Mouse (Mus musculus) embryo, embryonic 11.5 days (tissue): ENCODE results near the gene Elovl6.

Experiments used
- DNase-seq: peaks from one replicate; pipeline ENCODE4 v3.0.0-alpha.2; 2012; ENCODE audit warnings: low read depth, low spot score

Elovl6 gene

GRCm38 (mm10) chr3:129541456-129541855 lies 9.3 kb downstream of the Elovl6 start:
- DNase-seq, result no peak

DNA sequence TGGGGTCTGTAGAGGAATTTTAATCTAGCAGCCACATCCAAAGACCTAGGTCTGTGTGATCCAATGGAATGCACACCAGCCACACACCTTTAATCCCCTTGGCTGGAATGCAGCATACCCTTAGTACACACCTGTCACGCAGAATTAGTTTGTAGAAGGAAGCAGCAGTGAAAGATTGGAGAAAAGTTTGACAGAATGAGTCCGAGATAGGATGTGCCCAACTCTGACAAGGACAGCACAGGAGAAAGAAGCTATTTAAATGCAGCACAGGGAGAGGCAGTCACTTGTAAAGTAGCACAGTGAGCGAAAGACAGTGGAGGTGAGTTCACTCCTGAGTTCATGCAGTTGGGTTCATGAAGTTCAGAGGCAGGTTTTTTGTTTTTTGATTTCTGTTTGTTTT lies 11.2 kb downstream of the Elovl6 start:
- no peak for DNase-seq

GRCm38 (mm10) chr3:129544217-129544616 lies 12.1 kb downstream of the Elovl6 start:
- DNase-seq, result no peak

DNA sequence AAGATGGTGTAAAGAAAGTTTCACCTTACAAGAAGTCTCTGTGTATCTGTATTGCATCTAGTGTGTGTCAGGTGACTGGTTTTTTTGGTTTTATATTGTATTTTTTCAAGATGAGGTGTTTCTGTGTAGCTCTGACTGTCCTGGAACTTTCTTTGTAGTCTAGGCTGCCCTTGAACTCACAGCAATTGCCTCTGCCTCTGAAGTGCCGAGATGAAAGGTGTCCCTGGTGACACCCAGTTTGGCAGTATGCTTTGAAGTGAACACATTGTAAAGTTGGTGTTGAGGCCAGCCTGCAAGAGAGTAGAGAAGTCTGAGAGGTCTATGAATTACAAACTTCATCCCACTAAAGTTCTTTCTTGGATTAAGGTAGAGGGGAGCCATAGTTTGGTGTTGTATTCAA lies 13.1 kb downstream of the Elovl6 start:
- DNase-seq, result no peak

DNA sequence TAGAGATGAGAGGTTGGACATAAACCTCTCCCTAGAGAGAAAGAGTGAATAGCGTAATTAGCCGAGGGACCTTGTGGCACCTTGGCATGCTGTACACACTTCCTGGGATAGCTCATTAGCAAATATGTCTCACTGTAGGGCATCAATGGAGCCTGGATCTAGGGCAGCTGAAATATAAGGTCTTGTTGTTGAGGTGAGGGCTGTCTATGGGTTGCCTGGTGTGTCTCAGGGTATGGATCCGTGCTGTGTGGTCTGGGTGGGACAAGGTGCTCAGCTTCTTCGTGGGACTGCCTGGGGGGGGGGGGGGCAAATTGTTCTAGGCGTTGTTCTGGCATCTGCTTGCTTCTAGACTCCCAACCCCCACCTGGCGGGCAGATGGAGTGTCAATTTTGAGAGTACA lies 13.6 kb downstream of the Elovl6 start:
- DNase-seq, result no peak

DNA sequence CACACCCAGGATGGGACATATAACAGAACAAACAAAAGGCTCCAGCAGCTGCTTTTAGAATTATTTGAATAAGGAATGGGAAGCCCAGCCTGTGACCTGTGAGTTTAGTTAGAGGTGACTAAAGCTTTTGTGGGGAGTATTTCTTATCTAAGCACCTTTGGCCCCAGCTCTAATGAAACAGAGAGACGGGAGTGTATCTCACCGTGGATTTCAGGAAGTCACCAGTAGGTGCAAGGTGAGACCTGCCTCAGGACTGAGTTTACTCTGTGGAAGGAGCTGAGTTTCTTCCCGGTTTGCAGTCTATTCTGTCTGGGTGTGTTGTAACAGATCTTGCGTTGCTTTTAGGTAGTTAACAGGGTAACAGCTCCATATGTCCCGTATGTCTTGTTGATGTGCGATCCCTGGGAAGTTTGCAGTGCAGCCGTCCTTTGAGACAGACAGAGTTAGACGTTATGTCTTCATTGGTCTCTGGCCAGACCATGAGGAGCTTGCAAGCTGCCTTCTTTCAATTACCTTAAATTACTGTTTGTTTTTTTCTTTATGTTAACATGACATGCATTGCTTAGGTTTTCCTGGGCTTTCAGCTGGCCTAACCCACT lies 15.8 kb downstream of the Elovl6 start:
- no peak for DNase-seq

GRCm38 (mm10) chr3:129548760-129549159 lies 16.6 kb downstream of the Elovl6 start:
- DNase-seq, result no peak

- no peak for DNase-seq
Measured at GRCm38 (mm10) chr3:129549546-129549945, 17.4 kb downstream of the Elovl6 start.

DNA sequence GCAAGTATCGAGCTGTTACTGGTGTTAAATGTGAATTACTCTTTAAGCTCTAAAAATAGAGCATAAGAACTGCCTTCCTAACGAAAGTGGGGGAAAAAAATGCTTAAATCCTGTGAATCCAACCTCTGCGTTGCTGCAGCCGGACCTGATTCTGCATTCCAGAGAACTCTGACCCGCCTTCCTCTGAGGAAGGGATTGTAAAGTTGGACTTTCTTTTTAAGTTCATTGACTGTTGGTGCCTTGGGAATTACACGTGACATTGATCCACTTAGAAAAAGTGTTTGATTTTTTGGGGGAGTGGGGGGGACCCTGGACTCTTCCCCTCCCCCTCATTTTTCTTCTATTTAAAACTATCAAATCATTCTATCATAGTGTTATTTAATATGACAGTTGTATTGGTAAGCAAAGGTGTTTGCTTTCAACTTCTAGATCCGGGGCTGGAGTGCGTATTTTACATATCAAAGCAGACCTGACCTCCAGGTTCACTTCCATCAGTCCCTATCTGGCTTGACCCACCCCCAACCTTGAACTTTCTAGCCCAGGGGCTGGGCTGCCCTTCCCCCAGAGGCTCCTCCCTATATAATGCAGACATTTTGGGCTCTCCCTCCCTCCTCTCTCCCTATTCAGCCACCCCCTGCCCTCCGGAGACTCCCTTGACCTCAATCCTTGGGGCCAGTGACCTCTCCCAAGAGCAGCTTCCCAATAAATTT lies 19.6 kb downstream of the Elovl6 start:
- no peak for DNase-seq

DNA sequence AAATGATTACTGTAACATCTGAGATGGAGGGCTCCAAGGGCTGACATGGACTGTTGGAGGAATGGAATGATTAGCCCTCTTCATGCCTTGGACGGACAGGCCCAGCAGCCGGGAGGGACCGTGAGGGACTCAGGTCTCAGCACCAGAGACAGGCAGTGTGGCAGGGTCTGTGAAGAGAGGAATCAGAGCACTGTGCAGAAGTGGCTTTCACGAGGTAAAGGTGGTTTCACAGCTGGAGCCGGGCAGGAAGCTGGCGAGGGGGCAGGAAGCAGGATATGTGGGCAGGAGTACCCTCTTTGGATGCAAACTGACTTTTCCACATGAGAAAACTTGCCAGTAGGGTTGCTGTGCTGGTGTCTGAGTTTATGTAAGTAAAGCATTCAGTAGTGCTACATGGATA lies 20.2 kb downstream of the Elovl6 start:
- DNase-seq, result no peak

DNA sequence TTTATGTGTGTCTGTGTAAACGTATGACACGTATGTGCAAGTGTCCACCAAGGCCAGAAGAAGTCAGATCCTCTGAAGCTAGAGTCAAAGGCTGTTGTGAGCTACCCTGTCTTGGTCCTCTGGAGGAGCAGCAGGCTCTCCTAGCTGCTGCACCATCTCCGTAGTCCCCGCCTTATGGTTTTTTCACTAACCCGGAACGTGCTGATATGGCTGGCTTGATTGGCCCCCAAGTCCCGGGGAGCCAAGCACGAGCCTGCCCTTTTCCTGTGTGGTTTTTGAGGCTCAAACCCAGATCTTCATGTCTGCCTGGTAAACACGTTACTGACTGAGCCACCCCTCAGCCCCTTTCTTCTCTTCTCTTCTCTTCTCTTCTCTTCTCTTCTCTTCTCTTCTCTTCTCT lies 21.0 kb downstream of the Elovl6 start:
- DNase-seq, result no peak

DNA sequence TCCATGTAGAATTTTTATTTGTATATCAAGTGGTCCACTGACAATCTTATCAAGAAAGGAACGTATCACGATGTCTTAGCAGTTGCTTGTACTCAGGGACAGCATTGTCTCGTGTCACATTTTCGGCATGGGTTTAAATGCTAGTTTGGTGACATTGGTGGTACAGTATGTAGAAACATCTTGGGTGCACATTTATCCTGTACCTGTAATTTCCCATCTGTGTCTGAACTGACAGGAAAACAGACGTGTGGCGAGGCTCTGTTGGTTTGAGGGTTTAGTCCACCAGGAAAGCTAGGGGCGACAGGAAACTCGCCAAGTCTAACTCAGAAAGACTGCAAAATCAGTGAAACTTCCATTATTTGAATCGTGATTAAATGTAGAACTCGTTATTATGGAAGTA lies 21.5 kb downstream of the Elovl6 start:
- no peak for DNase-seq

GRCm38 (mm10) chr3:129554436-129554835 lies 22.3 kb downstream of the Elovl6 start:
- no peak for DNase-seq

DNA sequence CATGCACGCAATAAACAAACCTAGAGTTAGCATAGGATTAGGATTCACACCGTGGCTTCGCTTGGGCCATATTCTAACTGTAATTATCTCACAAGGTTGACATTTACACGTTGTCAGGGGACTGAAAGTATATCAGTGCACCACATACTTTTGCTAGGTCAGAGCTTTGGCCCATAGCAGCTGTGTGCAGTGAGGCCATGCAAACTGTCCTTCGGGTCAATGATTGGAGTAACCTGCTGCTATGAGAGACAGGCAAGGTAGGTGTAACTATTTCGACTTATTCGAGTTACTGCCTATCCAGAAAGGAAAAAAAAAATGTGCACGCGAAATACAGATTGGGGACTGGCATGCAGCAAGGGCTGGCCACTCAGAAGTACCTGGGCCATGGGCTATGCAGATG lies 24.9 kb downstream of the Elovl6 start:
- DNase-seq, result no peak

DNA sequence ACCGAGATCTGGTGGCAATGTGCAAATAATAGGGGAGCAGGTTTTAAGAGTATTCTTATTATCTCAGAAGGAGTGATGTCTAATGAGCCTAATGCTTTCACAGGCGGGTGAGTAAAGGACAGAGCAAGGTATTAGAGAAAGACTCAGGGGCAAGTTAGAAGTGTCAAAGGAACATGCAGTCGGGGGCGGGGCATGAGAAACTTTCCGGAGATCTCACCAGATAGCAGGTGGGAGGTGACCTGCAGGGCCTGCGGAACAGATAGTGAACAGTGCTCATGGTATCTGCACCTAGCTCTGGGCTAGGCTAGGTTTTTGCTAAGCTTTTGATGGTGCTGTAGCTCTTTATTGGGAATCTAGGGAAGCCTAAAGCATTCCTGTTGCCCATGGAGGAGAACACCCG lies 25.4 kb downstream of the Elovl6 start:
- DNase-seq, result no peak

DNA sequence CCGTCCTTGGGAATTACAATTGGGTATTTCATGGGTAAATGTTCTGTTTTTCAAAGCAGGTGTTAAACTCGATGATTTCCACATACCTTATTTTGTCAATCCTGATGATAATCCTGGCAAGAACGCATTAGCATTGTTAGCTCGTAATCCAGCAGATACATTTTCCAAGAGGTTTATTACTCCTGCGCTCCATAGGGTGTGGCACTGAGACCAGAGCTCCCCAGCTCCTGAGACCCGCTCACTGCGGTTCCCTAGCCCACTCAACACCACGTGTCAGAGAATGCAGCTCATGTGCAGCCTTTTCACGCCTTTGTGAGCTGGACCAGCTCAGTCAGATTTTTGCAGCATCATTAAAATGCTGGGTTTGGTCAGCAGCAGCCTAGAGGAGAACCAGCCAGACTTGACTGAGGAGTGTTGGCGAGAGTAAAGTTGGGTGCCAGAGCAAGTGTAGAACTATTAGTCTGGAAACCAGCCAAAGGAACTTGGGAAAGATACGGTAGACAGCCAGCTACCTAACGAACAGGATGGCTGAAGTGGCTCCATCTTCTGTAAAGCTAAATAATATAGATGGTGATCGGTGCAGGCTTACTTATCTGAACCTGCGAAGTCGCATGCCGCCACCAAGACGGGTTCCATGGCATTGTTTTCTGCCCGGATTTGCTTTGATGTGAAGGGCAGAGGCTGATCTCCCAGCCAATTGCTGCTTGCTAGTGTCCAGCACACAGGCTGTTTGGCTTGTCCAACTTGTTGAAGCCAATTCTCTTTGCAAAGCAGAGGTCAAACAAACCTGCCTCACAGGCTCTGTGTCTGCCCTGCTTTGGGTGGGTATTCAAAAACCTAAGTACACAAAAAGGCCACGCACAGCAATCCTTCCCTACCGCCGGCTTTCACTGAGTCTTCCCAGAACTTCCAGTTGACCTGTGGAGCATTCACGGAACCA lies 26.1 kb downstream of the Elovl6 start:
- no peak for DNase-seq

DNA sequence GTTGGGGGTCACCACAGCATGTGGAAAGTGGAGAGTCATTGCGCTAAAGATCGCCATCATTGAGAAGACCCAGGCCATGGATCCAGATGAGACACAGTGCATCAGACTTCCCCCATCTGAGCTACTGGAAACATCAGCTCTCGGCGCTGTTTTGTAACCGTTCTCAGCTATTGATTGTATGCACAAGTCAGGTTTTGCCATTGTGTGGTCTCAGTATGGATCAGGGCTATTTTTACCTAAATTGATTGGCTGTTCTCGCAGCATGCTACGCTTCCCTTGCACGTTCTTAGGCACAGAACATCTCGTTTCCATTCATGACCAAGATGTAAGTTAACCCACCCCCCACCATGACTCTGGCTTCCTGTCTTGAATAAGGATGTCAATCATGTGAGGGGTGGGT lies 27.9 kb downstream of the Elovl6 start:
- DNase-seq, result no peak

GRCm38 (mm10) chr3:129561011-129561410 lies 28.9 kb downstream of the Elovl6 start:
- no peak for DNase-seq

GRCm38 (mm10) chr3:129561853-129562252 lies 29.7 kb downstream of the Elovl6 start:
- DNase-seq, result no peak

- DNase-seq, result no peak
Measured at GRCm38 (mm10) chr3:129562411-129562810, 30.3 kb downstream of the Elovl6 start.

GRCm38 (mm10) chr3:129563807-129564206 lies 31.7 kb downstream of the Elovl6 start:
- DNase-seq, result no peak

DNA sequence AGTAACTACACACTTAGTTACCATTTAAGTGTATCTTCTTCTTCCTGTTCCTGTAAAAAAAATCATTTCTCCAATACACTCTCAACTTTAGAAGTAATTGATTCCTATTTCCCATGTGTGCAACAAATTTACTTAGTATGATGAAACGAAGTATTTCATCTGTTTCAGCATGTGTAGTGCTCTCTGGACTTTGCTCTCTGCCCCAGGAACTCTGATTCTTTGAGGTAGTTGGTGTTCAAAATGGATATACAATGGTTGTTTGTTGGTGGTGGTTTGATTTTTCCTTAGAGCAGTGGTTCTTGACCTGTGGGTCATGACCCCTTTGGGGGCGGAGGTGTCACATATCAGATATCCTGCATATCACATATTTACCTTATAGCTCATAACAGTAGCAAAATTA lies 32.7 kb downstream of the Elovl6 start:
- DNase-seq, result no peak

- no peak for DNase-seq
Measured at GRCm38 (mm10) chr3:129565458-129565857, 33.3 kb downstream of the Elovl6 start.
